In the genomic region with DNA sequence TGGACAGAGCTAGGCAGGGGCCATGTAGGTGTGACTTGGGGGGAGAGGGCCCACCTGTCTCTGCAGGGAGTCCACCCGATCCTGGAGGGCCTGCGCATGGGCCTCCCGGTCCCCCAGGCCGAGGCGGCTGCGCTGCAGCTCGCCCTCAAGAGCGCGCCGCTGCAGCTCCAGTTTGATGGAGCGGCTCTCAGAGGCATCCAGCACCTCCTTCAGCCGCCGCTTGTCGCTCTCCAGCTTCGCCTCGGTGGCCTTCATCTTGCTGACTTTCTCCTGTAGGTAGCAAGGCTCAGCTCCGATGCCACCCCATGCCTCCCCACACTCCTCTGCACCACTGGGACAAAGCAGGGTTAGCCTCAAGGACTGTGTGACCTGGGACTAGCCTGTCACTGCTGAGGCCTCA, we compare ENCODE assay signal across 8 mouse cellular contexts. TPM values are rescaled to one million over a fixed set of nuclear protein-coding genes. Genes with fewer than 3 reads are reported as not detected.
DNase-seq lines count a peak whose midpoint lies in the region; ATAC-seq and TF ChIP-seq lines count a peak whose summit lies in the region.
"Had no signal": no experiment of that assay in that cellular context is flagged by ENCODE, and none has a peak within 500 bp of the region (broad histone marks: within the 10 kb centered on the region; RNA-seq: fewer than 3 reads in every experiment).

No protein-coding gene starts in this region.

- H3K4me1 ChIP-seq in liver, embryonic 11.5 days (replicated peaks; ENCODE audit: control insufficient read depth, insufficient read depth, low read length), result peaks cover 6% of the 10 kb centered on the region
- H3K4me1 ChIP-seq in liver, postnatal 0 days (ENCODE audit: insufficient read depth), result no peaks in the 10 kb centered on the region
- peaks cover 25% of the 10 kb centered on the region for H3K4me1 ChIP-seq in forebrain, embryonic 14.5 days (ENCODE audit: control insufficient read depth, insufficient read depth, low read length)
- no peaks in the 10 kb centered on the region for H3K4me1 ChIP-seq in intestine, postnatal 0 days (replicated peaks; ENCODE audit: control insufficient read depth, insufficient read depth, low read length)
- peaks cover 26% of the 10 kb centered on the region for H3K4me1 ChIP-seq in stomach, embryonic 14.5 days (ENCODE audit: control insufficient read depth, insufficient read depth, low read length)

- H3K27me3 ChIP-seq in liver, embryonic 11.5 days (replicated peaks; ENCODE audit: control insufficient read depth, insufficient read depth, low read length), result no peaks in the 10 kb centered on the region
- no peaks in the 10 kb centered on the region for H3K27me3 ChIP-seq in liver, postnatal 0 days (ENCODE audit: insufficient read depth, low read length)
- no peaks in the 10 kb centered on the region for H3K27me3 ChIP-seq in forebrain, embryonic 14.5 days (replicated peaks; ENCODE audit: control insufficient read depth, insufficient read depth, low read length)
- no peaks in the 10 kb centered on the region for H3K27me3 ChIP-seq in intestine, postnatal 0 days (replicated peaks; ENCODE audit: control insufficient read depth, insufficient read depth, low read length)
- H3K27me3 ChIP-seq in stomach, embryonic 14.5 days (ENCODE audit: control insufficient read depth, insufficient read depth, low read length), result no peaks in the 10 kb centered on the region

- no peak for DNase-seq in liver, embryonic 11.5 days (ENCODE audit: low spot score)
- no peak for DNase-seq in liver, postnatal 0 days
- no peak for DNase-seq in forebrain, embryonic 14.5 days (ENCODE audit: low spot score)
- DNase-seq in right cerebral cortex, adult 18-20 months, result no peak
- DNase-seq in thymus, postnatal 25 days, result no peak
- DNase-seq: lung, adult 2 months had no signal

- peak overlapping the region; percentile 74; the same call in 1 of the 2 replicates for H3K27ac ChIP-seq in liver, embryonic 11.5 days (ENCODE audit: low read depth, low read length)
- no peak overlapping the region for H3K27ac ChIP-seq in liver, postnatal 0 days (ENCODE audit: low read depth)
- peak overlapping the region; percentile 96 for H3K27ac ChIP-seq in forebrain, embryonic 14.5 days (ENCODE audit: low read depth, low read length)
- H3K27ac ChIP-seq in intestine, postnatal 0 days (ENCODE audit: low read depth, low read length), result peak overlapping the region; percentile 2; the same call in 1 of the 2 replicates
- peak overlapping the region; percentile 97 for H3K27ac ChIP-seq in stomach, embryonic 14.5 days (ENCODE audit: low read length)

- no peaks in the 10 kb centered on the region for H3K9me3 ChIP-seq in liver, embryonic 11.5 days (ENCODE audit: control insufficient read depth, low read length)
- no peaks in the 10 kb centered on the region for H3K9me3 ChIP-seq in liver, postnatal 0 days (ENCODE audit: low read length)
- no peaks in the 10 kb centered on the region for H3K9me3 ChIP-seq in forebrain, embryonic 14.5 days (replicated peaks; ENCODE audit: control insufficient read depth, low read length)
- H3K9me3 ChIP-seq in intestine, postnatal 0 days (ENCODE audit: control insufficient read depth), result no peaks in the 10 kb centered on the region
- no peaks in the 10 kb centered on the region for H3K9me3 ChIP-seq in stomach, embryonic 14.5 days (ENCODE audit: control insufficient read depth, low read depth, low read length)

- TF ChIP-seq CTCF in liver, postnatal 0 days (IDR thresholded peaks at IDR 0.05; ENCODE audit: low read depth), result no peak
- no peak for TF ChIP-seq CTCF in intestine, postnatal 0 days (IDR thresholded peaks at IDR 0.05; ENCODE audit: low read depth)

- no peak overlapping the region for H3K4me3 ChIP-seq in liver, embryonic 11.5 days (ENCODE audit: low read depth, low read length)
- H3K4me3 ChIP-seq in liver, postnatal 0 days (ENCODE audit: low read depth, low read length), result no peak overlapping the region
- no peak overlapping the region for H3K4me3 ChIP-seq in forebrain, embryonic 14.5 days (ENCODE audit: low read depth, low read length)
- no peak overlapping the region for H3K4me3 ChIP-seq in intestine, postnatal 0 days (ENCODE audit: low read depth, low read length)
- no peak overlapping the region for H3K4me3 ChIP-seq in stomach, embryonic 14.5 days (ENCODE audit: low read depth, low read length)

- H3K36me3 ChIP-seq in liver, embryonic 11.5 days (ENCODE audit: control insufficient read depth, insufficient read depth, low read length), result peaks cover 4% of the 10 kb centered on the region; the same call in 1 of the 2 replicates
- no peaks in the 10 kb centered on the region for H3K36me3 ChIP-seq in liver, postnatal 0 days (replicated peaks; ENCODE audit: insufficient read depth, low read length)
- peaks cover 38% of the 10 kb centered on the region for H3K36me3 ChIP-seq in forebrain, embryonic 14.5 days (ENCODE audit: control insufficient read depth, insufficient read depth, low read length)
- peaks cover 4% of the 10 kb centered on the region; the same call in 1 of the 2 replicates for H3K36me3 ChIP-seq in intestine, postnatal 0 days (ENCODE audit: control insufficient read depth, insufficient read depth)
- peaks cover 16% of the 10 kb centered on the region for H3K36me3 ChIP-seq in stomach, embryonic 14.5 days (ENCODE audit: control insufficient read depth, insufficient read depth, low read length)

- ATAC-seq in liver, embryonic 11.5 days (replicated peaks; ENCODE audit: low FRiP score), result no peak
- no peak for ATAC-seq in liver, postnatal 0 days
- ATAC-seq in forebrain, embryonic 14.5 days, result 0 out of 2 replicates have a peak, but pooled peaks have one; percentile 1
- no peak for ATAC-seq in intestine, postnatal 0 days
- no peak; the same call in 1 of the 2 replicates for ATAC-seq in stomach, embryonic 14.5 days (ENCODE audit: insufficient number of reproducible peaks, insufficient read depth, low FRiP score, low read depth)

- no peak overlapping the region for H3K4me2 ChIP-seq in liver, embryonic 11.5 days
- H3K4me2 ChIP-seq in liver, postnatal 0 days (ENCODE audit: low read depth, low read length), result no peak overlapping the region
- no peak overlapping the region for H3K4me2 ChIP-seq in forebrain, embryonic 14.5 days (ENCODE audit: low read length)
- H3K4me2 ChIP-seq in intestine, postnatal 0 days (replicated peaks; ENCODE audit: low read depth), result 0 out of 2 replicates have a peak overlapping the region, but pooled peaks have one; percentile 6
- peak overlapping the region; percentile 27; the same call in 1 of the 2 replicates for H3K4me2 ChIP-seq in stomach, embryonic 14.5 days (replicated peaks; ENCODE audit: low read depth, low read length)

- 88% methylated on average over 17 of the region's 17 CpGs for WGBS in liver, embryonic 11.5 days
- WGBS in liver, postnatal 0 days (ENCODE audit: insufficient replicate concordance), result 93% methylated on average over 17 of the region's 17 CpGs
- 74% methylated on average over 17 of the region's 17 CpGs for whole genome bisulfite sequencing in forebrain, embryonic 14.5 days
- WGBS in intestine, postnatal 0 days, result 83% methylated on average over 17 of the region's 17 CpGs
- 79% methylated on average over 17 of the region's 17 CpGs for WGBS in stomach, embryonic 14.5 days

- TF ChIP-seq EP300 in liver, postnatal 0 days (IDR thresholded peaks at IDR 0.05; ENCODE audit: low read depth), result no peak

- H3K9ac ChIP-seq in liver, embryonic 11.5 days (ENCODE audit: low read depth, low read length), result no peak overlapping the region
- no peak overlapping the region for H3K9ac ChIP-seq in liver, postnatal 0 days (replicated peaks)
- 0 out of 2 replicates have a peak overlapping the region, but pooled peaks have one; percentile 3 for H3K9ac ChIP-seq in forebrain, embryonic 14.5 days (ENCODE audit: low read length)
- no peak overlapping the region for H3K9ac ChIP-seq in intestine, postnatal 0 days (ENCODE audit: low read depth, low read length)
- peak overlapping the region; percentile 1; the same call in 1 of the 2 replicates for H3K9ac ChIP-seq in stomach, embryonic 14.5 days (replicated peaks; ENCODE audit: low read depth, low read length)

RNA-seq across cellular contexts. Expression of a gene that starts 10.0 kb away (rescaled TPM):
- polyA plus RNA-seq in liver, embryonic 11.5 days (2014; fragmentation: Nextera tagmentation; extraction: Ambion mirVana), result 107 and 128 TPM in 2 replicates
- polyA plus RNA-seq in liver, postnatal 0 days (2015; fragmentation: Nextera tagmentation; extraction: Ambion mirVana), result 14.1 and 14.6 TPM in 2 replicates
- 255 and 287 TPM in 2 replicates for polyA plus RNA-seq in forebrain, embryonic 14.5 days (2014; fragmentation: Nextera tagmentation; extraction: Ambion mirVana)
- polyA plus RNA-seq in intestine, postnatal 0 days (2015; fragmentation: Nextera tagmentation; extraction: Ambion mirVana), result 117 and 138 TPM in 2 replicates
- 633 and 721 TPM in 2 replicates for polyA plus RNA-seq in stomach, embryonic 14.5 days (2014; fragmentation: Nextera tagmentation; extraction: Ambion mirVana)

RNA-seq across cellular contexts. Expression of a gene that starts 33.5 kb away (rescaled TPM):
- 41.7 and 42.7 TPM in 2 replicates for polyA plus RNA-seq in liver, embryonic 11.5 days (2014; fragmentation: Nextera tagmentation; extraction: Ambion mirVana)
- 13.2 and 15.8 TPM in 2 replicates for polyA plus RNA-seq in liver, postnatal 0 days (2015; fragmentation: Nextera tagmentation; extraction: Ambion mirVana)
- 79.9 and 110 TPM in 2 replicates for polyA plus RNA-seq in forebrain, embryonic 14.5 days (2014; fragmentation: Nextera tagmentation; extraction: Ambion mirVana)
- 10.9 and 11.7 TPM in 2 replicates for polyA plus RNA-seq in intestine, postnatal 0 days (2015; fragmentation: Nextera tagmentation; extraction: Ambion mirVana)
- 36.0 and 37.1 TPM in 2 replicates for polyA plus RNA-seq in stomach, embryonic 14.5 days (2014; fragmentation: Nextera tagmentation; extraction: Ambion mirVana)

RNA-seq across cellular contexts. Expression of a gene that starts 40.1 kb away (rescaled TPM):
- 5.0 and 6.0 TPM in 2 replicates for polyA plus RNA-seq in liver, embryonic 11.5 days (2014; fragmentation: Nextera tagmentation; extraction: Ambion mirVana)
- polyA plus RNA-seq in liver, postnatal 0 days (2015; fragmentation: Nextera tagmentation; extraction: Ambion mirVana), result 0.32 and 0.47 TPM in 2 replicates
- polyA plus RNA-seq in forebrain, embryonic 14.5 days (2014; fragmentation: Nextera tagmentation; extraction: Ambion mirVana), result 6.6 and 7.8 TPM in 2 replicates
- 1.3 and 1.5 TPM in 2 replicates for polyA plus RNA-seq in intestine, postnatal 0 days (2015; fragmentation: Nextera tagmentation; extraction: Ambion mirVana)
- 5.9 and 7.4 TPM in 2 replicates for polyA plus RNA-seq in stomach, embryonic 14.5 days (2014; fragmentation: Nextera tagmentation; extraction: Ambion mirVana)

RNA-seq across cellular contexts. Expression of a gene that starts 57.9 kb away (rescaled TPM):
- polyA plus RNA-seq in liver, embryonic 11.5 days (2014; fragmentation: Nextera tagmentation; extraction: Ambion mirVana), result 178 and 180 TPM in 2 replicates
- 47.1 and 53.0 TPM in 2 replicates for polyA plus RNA-seq in liver, postnatal 0 days (2015; fragmentation: Nextera tagmentation; extraction: Ambion mirVana)
- 36.6 and 41.8 TPM in 2 replicates for polyA plus RNA-seq in forebrain, embryonic 14.5 days (2014; fragmentation: Nextera tagmentation; extraction: Ambion mirVana)
- polyA plus RNA-seq in intestine, postnatal 0 days (2015; fragmentation: Nextera tagmentation; extraction: Ambion mirVana), result 103 TPM in 2 replicates
- polyA plus RNA-seq in stomach, embryonic 14.5 days (2014; fragmentation: Nextera tagmentation; extraction: Ambion mirVana), result 67.0 and 77.1 TPM in 2 replicates

RNA-seq across cellular contexts. Expression of a gene that starts 59.2 kb away (rescaled TPM):
- 339 and 355 TPM in 2 replicates for polyA plus RNA-seq in liver, embryonic 11.5 days (2014; fragmentation: Nextera tagmentation; extraction: Ambion mirVana)
- polyA plus RNA-seq in liver, postnatal 0 days (2015; fragmentation: Nextera tagmentation; extraction: Ambion mirVana), result 312 and 329 TPM in 2 replicates
- 508 and 541 TPM in 2 replicates for polyA plus RNA-seq in forebrain, embryonic 14.5 days (2014; fragmentation: Nextera tagmentation; extraction: Ambion mirVana)
- 588 and 627 TPM in 2 replicates for polyA plus RNA-seq in intestine, postnatal 0 days (2015; fragmentation: Nextera tagmentation; extraction: Ambion mirVana)
- 388 and 401 TPM in 2 replicates for polyA plus RNA-seq in stomach, embryonic 14.5 days (2014; fragmentation: Nextera tagmentation; extraction: Ambion mirVana)

Comparison
In these comparisons a context has a peak if more than half of its experiments do, and no peak if none do; other contexts are left out.
1. H3K4me2 ChIP-seq: peak in intestine, postnatal 0 days (single experiment) and stomach, embryonic 14.5 days (single experiment); none in liver, embryonic 11.5 days (single experiment), liver, postnatal 0 days (single experiment) and forebrain, embryonic 14.5 days (single experiment).
2. H3K9ac ChIP-seq: peak in forebrain, embryonic 14.5 days (single experiment) and stomach, embryonic 14.5 days (single experiment); none in liver, embryonic 11.5 days (single experiment), liver, postnatal 0 days (single experiment) and intestine, postnatal 0 days (single experiment).